Mouse (Mus musculus): ENCODE measurements around the gene Mpst. TPM values are rescaled to one million over a fixed set of nuclear protein-coding genes. Genes with fewer than 3 reads are reported as not detected.

Gene Mpst
- polyA plus RNA-seq, 1 experiment, result 13.3 TPM

- peaks cover 3% of the 10 kb centered on the region; the same call in 1 of the 2 replicates for H3K4me1 ChIP-seq (ENCODE audit: control insufficient read depth, insufficient read depth, low read length)
Observed at GRCm38 (mm10) chr15:78431541-78432121, 25.4 kb downstream of the Mpst start.

DNA sequence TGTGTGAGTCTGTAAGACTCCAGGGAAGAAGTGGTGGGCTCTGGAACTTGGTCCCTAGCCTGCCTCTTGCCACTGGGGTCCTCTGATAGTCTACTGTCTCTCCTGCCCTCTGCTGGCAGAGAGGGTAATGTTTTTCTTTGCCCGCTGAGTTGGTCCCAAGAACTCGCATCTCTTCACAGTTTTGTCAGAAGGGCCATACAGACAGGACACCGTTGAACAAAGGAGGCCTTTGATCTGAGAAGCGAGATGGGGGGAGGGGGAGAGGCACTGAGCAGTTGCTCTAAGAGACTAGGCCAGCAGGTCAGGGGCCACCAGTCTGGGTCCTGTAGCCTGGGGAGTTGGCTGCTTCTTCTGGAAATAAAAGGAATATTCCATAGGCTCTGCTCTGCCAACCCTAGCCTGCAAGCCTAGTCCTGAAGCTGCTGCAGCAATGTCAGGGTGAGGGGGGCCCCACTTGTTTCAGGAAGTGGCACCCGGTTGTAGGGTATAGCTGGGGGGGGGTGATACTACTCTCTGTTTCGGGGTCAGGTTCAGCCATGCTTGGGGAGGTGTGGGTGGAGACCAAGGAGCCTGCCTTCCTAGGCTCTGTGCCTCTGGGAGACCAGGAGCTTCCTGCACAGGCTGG, 28.8 kb downstream of the Mpst start:
- no peak overlapping the region for H3K27ac ChIP-seq (ENCODE audit: insufficient read depth, low read length)
- H3K4me1 ChIP-seq (ENCODE audit: control insufficient read depth, insufficient read depth, low read length), result peaks cover 3% of the 10 kb centered on the region
- H3K4me3 ChIP-seq (ENCODE audit: insufficient read depth, low read length), result no peak overlapping the region
- no peak for TF ChIP-seq CTCF (IDR thresholded peaks at IDR 0.05; ENCODE audit: borderline replicate concordance, insufficient read depth, low read length)
- no peak for TF ChIP-seq POLR2A (IDR thresholded peaks at IDR 0.05; ENCODE audit: low read depth, low read length)

More at GRCm38 (mm10) chr15:78431541-78432121, 25.4 kb downstream of the Mpst start:
- no peak for TF ChIP-seq POLR2A (IDR thresholded peaks at IDR 0.05; ENCODE audit: low read depth, low read length)
- TF ChIP-seq CTCF (IDR thresholded peaks at IDR 0.05; ENCODE audit: borderline replicate concordance, insufficient read depth, low read length), result no peak
- Histone ChIP-seq H3K4me3 (ENCODE audit: insufficient read depth, low read length) (no peak overlapping the region), H3K27ac (ENCODE audit: insufficient read depth, low read length) (no peak overlapping the region)

GRCm38 (mm10) chr15:78435681-78436080, 29.5 kb downstream of the Mpst start:
- Histone ChIP-seq H3K4me3 (ENCODE audit: insufficient read depth, low read length) (no peak overlapping the region), H3K27ac (ENCODE audit: insufficient read depth, low read length) (no peak overlapping the region), H3K4me1 (ENCODE audit: control insufficient read depth, insufficient read depth, low read length) (no peaks in the 10 kb centered on the region; the same call in 1 of the 2 replicates)
- TF ChIP-seq POLR2A (IDR thresholded peaks at IDR 0.05; ENCODE audit: low read depth, low read length) (no peak), CTCF (IDR thresholded peaks at IDR 0.05; ENCODE audit: borderline replicate concordance, insufficient read depth, low read length) (no peak)

GRCm38 (mm10) chr15:78436380-78437192, 30.4 kb downstream of the Mpst start:
- Histone ChIP-seq H3K4me1 (ENCODE audit: control insufficient read depth, insufficient read depth, low read length) (no peaks in the 10 kb centered on the region; the same call in 1 of the 2 replicates), H3K27ac (ENCODE audit: insufficient read depth, low read length) (peak overlapping the region; percentile 30; the same call in 1 of the 2 replicates), H3K4me3 (ENCODE audit: insufficient read depth, low read length) (no peak overlapping the region)
- TF ChIP-seq POLR2A (IDR thresholded peaks at IDR 0.05; ENCODE audit: low read depth, low read length) (no peak), CTCF (IDR thresholded peaks at IDR 0.05; ENCODE audit: borderline replicate concordance, insufficient read depth, low read length) (no peak)

GRCm38 (mm10) chr15:78437237-78438017, 31.2 kb downstream of the Mpst start:
- no peak overlapping the region for H3K4me3 ChIP-seq (ENCODE audit: insufficient read depth, low read length)
- no peaks in the 10 kb centered on the region; the same call in 1 of the 2 replicates for H3K4me1 ChIP-seq (ENCODE audit: control insufficient read depth, insufficient read depth, low read length)
- TF ChIP-seq POLR2A (IDR thresholded peaks at IDR 0.05; ENCODE audit: low read depth, low read length) (no peak), CTCF (IDR thresholded peaks at IDR 0.05; ENCODE audit: borderline replicate concordance, insufficient read depth, low read length) (no peak)
- H3K27ac ChIP-seq (ENCODE audit: insufficient read depth, low read length), result peak overlapping the region; percentile 30

GRCm38 (mm10) chr15:78438018-78438394, 31.8 kb downstream of the Mpst start:
- Histone ChIP-seq H3K4me1 (ENCODE audit: control insufficient read depth, insufficient read depth, low read length) (no peaks in the 10 kb centered on the region; the same call in 1 of the 2 replicates), H3K27ac (ENCODE audit: insufficient read depth, low read length) (0 out of 2 replicates have a peak overlapping the region, but pooled peaks have one; percentile 30), H3K4me3 (ENCODE audit: insufficient read depth, low read length) (no peak overlapping the region)
- TF ChIP-seq POLR2A (IDR thresholded peaks at IDR 0.05; ENCODE audit: low read depth, low read length) (no peak), CTCF (IDR thresholded peaks at IDR 0.05; ENCODE audit: borderline replicate concordance, insufficient read depth, low read length) (no peak)

DNA sequence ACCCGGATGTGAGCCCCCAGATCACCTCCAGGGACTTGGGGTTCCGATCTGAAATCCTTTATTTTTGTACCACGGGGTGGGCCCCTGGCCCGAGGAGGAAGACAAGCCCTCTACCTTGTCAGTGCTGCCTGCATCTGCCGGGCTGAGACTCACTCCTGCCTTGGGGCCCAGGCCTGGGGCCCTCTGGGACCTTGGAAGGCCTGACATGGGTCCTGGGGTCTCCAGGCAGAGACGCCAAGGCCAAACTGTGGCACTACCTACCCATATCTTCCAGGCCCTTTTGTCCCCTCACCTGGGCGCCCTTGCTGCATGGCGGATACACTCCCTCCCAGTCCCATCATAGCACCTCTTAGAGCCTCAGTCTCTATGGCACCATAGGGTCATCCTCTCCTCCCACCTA, 32.3 kb downstream of the Mpst start:
- Histone ChIP-seq H3K4me3 (ENCODE audit: insufficient read depth, low read length) (no peak overlapping the region), H3K27ac (ENCODE audit: insufficient read depth, low read length) (no peak overlapping the region), H3K4me1 (ENCODE audit: control insufficient read depth, insufficient read depth, low read length) (no peaks in the 10 kb centered on the region; the same call in 1 of the 2 replicates)
- TF ChIP-seq POLR2A (IDR thresholded peaks at IDR 0.05; ENCODE audit: low read depth, low read length) (no peak), CTCF (IDR thresholded peaks at IDR 0.05; ENCODE audit: borderline replicate concordance, insufficient read depth, low read length) (no peak)

GRCm38 (mm10) chr15:78438973-78439372, 32.8 kb downstream of the Mpst start:
- Histone ChIP-seq H3K4me3 (ENCODE audit: insufficient read depth, low read length) (no peak overlapping the region), H3K4me1 (ENCODE audit: control insufficient read depth, insufficient read depth, low read length) (no peaks in the 10 kb centered on the region; the same call in 1 of the 2 replicates), H3K27ac (ENCODE audit: insufficient read depth, low read length) (no peak overlapping the region)
- TF ChIP-seq CTCF (IDR thresholded peaks at IDR 0.05; ENCODE audit: borderline replicate concordance, insufficient read depth, low read length) (no peak), POLR2A (IDR thresholded peaks at IDR 0.05; ENCODE audit: low read depth, low read length) (no peak)

GRCm38 (mm10) chr15:78442231-78442630, 36.0 kb downstream of the Mpst start:
- Histone ChIP-seq H3K27ac (ENCODE audit: insufficient read depth, low read length) (no peak overlapping the region), H3K4me3 (ENCODE audit: insufficient read depth, low read length) (no peak overlapping the region), H3K4me1 (ENCODE audit: control insufficient read depth, insufficient read depth, low read length) (no peaks in the 10 kb centered on the region; the same call in 1 of the 2 replicates)
- no peak for TF ChIP-seq POLR2A (IDR thresholded peaks at IDR 0.05; ENCODE audit: low read depth, low read length)
- TF ChIP-seq CTCF (IDR thresholded peaks at IDR 0.05; ENCODE audit: borderline replicate concordance, insufficient read depth, low read length), result no peak
